Mouse (Mus musculus) liver, embryonic 16.5 days (tissue): ENCODE measurements around the gene Traf3ip3. TPM values are rescaled to one million over a fixed set of nuclear protein-coding genes. Genes with fewer than 3 reads are reported as not detected.

Experiments
- ATAC-seq: fragments of 200-750 bp; cut with Nextera tagmentation; 2 replicates; pipeline ENCODE4 v1.8.0; 2017; ENCODE audit warnings: low read depth, mild to moderate bottlenecking, moderate number of reproducible peaks, moderate library complexity
- H3K27ac ChIP-seq: fragments of 300-500 bp; sonication (generic); 2 replicates; pipeline ENCODE4 v1.5.1; 2014; ENCODE audit warnings: mild to moderate bottlenecking, low read length
- H3K27me3 ChIP-seq: fragments of 300-500 bp; sonication (generic); 2 replicates; pipeline ENCODE4 v1.6.1; 2014; ENCODE audit warnings: low read depth, low read length, mixed read lengths; ENCODE audit not compliant: control insufficient read depth, insufficient read depth
- H3K36me3 ChIP-seq: fragments of 300-500 bp; sonication (generic); 2 replicates; pipeline ENCODE4 v1.6.1; 2014; ENCODE audit warnings: mild to moderate bottlenecking; ENCODE audit not compliant: control insufficient read depth, insufficient read depth
- H3K4me1 ChIP-seq: fragments of 300-500 bp; sonication (generic); 2 replicates; pipeline ENCODE4 v1.6.1; 2014; ENCODE audit warnings: low read depth, low read length, mixed read lengths; ENCODE audit not compliant: control insufficient read depth
- H3K4me2 ChIP-seq: fragments of 300-500 bp; sonication (generic); 2 replicates; pipeline ENCODE4 v1.6.1; 2014; ENCODE audit warnings: low read depth, low read length, mixed read lengths
- H3K4me3 ChIP-seq: fragments of 300-500 bp; sonication (generic); 2 replicates; pipeline ENCODE4 v1.5.1; 2014; ENCODE audit warnings: low read depth, mild to moderate bottlenecking, low read length
- H3K9ac ChIP-seq: fragments of 300-500 bp; sonication (generic); 2 replicates; pipeline ENCODE4 v1.6.1; 2014; ENCODE audit warnings: low read depth, low read length
- H3K9me3 ChIP-seq: fragments of 300-500 bp; sonication (generic); replicated peaks from 2 replicates; pipeline ENCODE4 v1.6.1; 2016; ENCODE audit warnings: low read length; ENCODE audit not compliant: control insufficient read depth
- WGBS: fragments of 180-500 bp; shearing (Covaris S2); extraction: QIAGEN DNeasy Blood & Tissue Kit; methylation state at CpG from one replicate; pipeline ENCODE4 v1.1.7; 2014; ENCODE audit not compliant: insufficient replicate concordance; 5-methylcytosine and 5-hydroxymethylcytosine counted together
- polyA plus RNA-seq: library from polyadenylated mRNA; unstranded; fragments of >200 nt; fragmentation: Nextera tagmentation; extraction: Ambion mirVana; gene quantifications from 2 replicates; pipeline ENCODE4 v1.2.1, GENCODE M21; 2015

The Traf3ip3 gene
- polyA plus RNA-seq: 8.3 and 9.4 TPM in 2 replicates

DNA sequence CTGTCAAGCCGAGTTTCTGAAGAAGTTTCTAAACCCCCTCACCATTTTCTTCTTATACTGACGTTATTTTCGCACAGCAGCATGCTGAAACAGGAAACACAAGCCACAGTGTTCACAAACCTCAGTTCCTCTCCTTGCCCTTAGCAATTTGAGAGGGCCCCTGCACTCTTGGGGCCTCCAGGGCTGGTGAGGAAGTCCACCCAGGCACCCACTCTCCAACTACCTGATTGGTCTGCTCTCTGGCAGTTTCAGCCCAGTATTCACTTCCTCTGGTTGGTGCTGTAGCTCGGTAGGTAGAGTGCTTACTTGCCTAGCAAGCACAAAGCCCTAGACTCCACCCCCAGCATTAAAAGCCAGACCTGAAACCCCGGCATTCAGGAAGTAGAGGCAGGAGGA, at the start of gene Traf3ip3:
Gene Traf3ip3 (minus strand): TSS at position 321 of the 396 bp plus-strand sequence.
- H3K4me2 ChIP-seq: no peak within 1 kb of the TSS; the same call in 1 of the 2 replicates
- H3K27ac ChIP-seq: peak within 1 kb of the TSS; percentile 76
- no peaks in the 10 kb centered on the region for H3K9me3 ChIP-seq
- H3K9ac ChIP-seq: peak within 1 kb of the TSS; percentile 20; the same call in 1 of the 2 replicates
- no peaks in the 10 kb centered on the region for H3K27me3 ChIP-seq
- ATAC-seq: peak; percentile 75
- WGBS: 13% methylated on average over 5 of the region's 5 CpGs
- H3K36me3 ChIP-seq: no peaks in the 10 kb centered on the region
- no peaks in the 10 kb centered on the region for H3K4me1 ChIP-seq
- peak within 1 kb of the TSS; percentile 44 for H3K4me3 ChIP-seq

DNA sequence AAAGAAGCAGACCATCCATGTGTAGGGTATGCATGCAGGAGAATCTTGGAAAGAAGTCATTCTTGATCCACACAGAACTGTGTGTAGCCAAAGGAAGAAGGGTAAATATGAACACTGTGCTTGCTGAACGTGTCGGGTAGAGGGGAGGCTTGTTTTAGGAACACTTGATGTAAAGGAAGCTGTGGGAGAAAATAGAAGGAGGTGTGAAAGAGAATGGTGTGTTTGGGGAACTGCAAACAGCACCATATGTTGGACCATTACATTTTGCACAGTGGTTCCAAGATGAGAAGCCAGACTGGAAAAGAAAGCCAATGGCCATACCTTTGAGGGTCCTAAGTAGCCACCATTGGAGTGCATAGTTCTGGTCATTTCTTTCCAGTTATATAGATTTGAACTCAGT, 48.5 kb upstream of the Traf3ip3 start:
- 59% methylated on average over 2 of the region's 2 CpGs for WGBS
- Histone ChIP-seq H3K27me3 (no peaks in the 10 kb centered on the region), H3K36me3 (no peaks in the 10 kb centered on the region), H3K4me2 (no peak overlapping the region), H3K9me3 (no peaks in the 10 kb centered on the region), H3K9ac (no peak overlapping the region), H3K27ac (no peak overlapping the region), H3K4me3 (no peak overlapping the region), H3K4me1 (no peaks in the 10 kb centered on the region)
- no peak for ATAC-seq

DNA sequence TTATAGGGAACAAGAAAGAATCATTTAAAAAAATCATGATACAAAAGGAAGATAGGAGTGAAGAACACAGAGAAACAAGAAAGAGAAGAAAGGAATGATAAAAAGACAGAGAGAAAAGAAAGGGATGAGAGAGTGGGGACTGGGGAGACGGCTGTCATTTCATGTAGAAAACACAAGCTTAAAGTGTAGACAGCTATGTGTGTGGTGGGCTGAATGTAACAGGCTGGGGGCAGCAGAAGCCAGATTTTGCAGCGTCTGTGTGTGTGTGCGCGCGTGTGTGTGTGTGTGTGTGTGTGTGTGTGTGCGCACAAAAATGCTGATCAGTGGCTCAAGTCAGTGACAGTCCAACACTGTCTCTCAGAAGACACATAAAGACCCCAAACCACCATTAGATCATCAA, 42.7 kb upstream of the Traf3ip3 start:
- 85% methylated on average over 6 of the region's 6 CpGs for WGBS
- no peak overlapping the region for H3K9ac ChIP-seq
- H3K27me3 ChIP-seq: no peaks in the 10 kb centered on the region
- H3K27ac ChIP-seq: no peak overlapping the region
- H3K4me3 ChIP-seq: no peak overlapping the region
- no peak for ATAC-seq
- no peaks in the 10 kb centered on the region for H3K9me3 ChIP-seq
- no peaks in the 10 kb centered on the region for H3K4me1 ChIP-seq
- H3K36me3 ChIP-seq: no peaks in the 10 kb centered on the region
- no peak overlapping the region for H3K4me2 ChIP-seq

DNA sequence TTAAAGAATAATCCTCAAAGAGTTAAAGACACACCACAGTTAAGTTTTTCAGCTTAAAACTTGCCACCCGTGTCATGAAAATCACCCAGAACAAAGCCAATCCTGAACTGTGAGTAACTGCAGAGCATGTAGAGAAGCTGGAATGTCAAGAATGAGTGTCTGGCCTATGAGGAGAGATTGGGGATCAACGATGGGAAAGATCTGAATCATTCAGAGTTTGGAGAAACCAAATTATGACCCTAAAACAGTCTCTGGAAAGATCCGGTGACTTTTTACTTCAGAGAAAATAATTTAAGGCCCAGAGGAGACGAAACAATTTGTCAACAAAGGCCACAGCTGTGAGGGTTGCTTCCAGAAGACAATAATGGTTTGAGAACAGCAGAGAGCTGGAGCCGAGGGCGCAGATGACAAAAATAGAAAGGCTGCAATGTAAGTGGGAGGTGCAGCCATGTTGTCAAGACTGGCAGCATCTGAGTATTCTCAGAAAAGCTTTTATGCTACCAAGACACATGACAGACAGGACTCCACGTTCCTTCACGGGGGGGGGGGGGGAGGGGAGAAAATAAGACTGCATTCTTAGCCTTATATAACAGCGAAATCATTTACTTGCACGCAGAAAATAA, 42.2 kb upstream of the Traf3ip3 start:
- Histone ChIP-seq H3K27ac (no peak overlapping the region), H3K27me3 (no peaks in the 10 kb centered on the region), H3K9me3 (no peaks in the 10 kb centered on the region), H3K9ac (no peak overlapping the region), H3K4me2 (no peak overlapping the region), H3K4me1 (no peaks in the 10 kb centered on the region), H3K4me3 (no peak overlapping the region), H3K36me3 (no peaks in the 10 kb centered on the region)
- ATAC-seq: no peak
- 52% methylated on average over 10 of the region's 10 CpGs for WGBS

DNA sequence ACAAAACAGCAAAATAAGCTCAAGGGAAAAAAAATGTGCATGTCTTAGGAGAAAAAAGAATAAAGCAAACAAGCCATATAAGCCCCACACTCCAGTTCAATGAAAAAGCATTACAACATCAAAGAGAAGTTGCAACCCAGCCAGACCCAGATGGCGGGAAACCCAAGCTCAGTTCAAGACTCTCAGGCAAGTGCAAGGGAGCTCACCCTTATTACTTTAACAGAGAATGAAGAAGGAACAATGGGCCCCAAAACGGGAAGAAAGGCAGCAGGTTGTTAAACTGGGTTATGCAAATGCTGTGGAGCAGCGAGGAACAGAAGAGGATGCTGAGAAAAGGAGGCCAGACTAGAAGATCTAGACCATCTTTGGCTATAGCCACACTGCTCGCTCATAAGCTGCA, 41.4 kb upstream of the Traf3ip3 start:
- Histone ChIP-seq H3K4me2 (no peak overlapping the region), H3K36me3 (no peaks in the 10 kb centered on the region), H3K27me3 (no peaks in the 10 kb centered on the region), H3K9ac (no peak overlapping the region), H3K27ac (no peak overlapping the region), H3K4me3 (no peak overlapping the region), H3K9me3 (no peaks in the 10 kb centered on the region), H3K4me1 (no peaks in the 10 kb centered on the region)
- 30% methylated on average over 4 of the region's 4 CpGs for WGBS
- ATAC-seq: no peak; the same call in 1 of the 2 replicates

DNA sequence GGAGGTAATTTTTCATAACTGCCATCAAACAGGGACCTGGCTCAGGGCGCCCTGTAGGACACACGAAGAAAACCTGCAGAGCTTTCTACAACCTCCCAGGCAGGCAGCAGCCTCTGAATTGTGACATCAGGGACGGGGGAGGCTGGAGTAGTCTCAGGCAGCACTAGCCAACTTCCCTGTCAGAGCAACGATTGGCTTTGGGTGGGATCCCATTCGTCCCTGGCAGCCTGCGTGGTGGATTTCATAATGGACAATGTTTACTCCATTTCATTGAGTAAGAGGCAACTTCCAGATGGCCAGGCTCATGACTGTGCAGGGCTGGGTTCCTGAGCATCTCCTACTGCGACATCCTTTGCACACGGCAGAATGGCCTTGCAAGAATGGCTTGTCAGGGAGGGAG, 40.7 kb upstream of the Traf3ip3 start:
- Histone ChIP-seq H3K27ac (no peak overlapping the region), H3K27me3 (no peaks in the 10 kb centered on the region), H3K4me1 (no peaks in the 10 kb centered on the region), H3K4me3 (peak overlapping the region; percentile 4; the same call in 1 of the 2 replicates), H3K4me2 (no peak overlapping the region), H3K9ac (no peak overlapping the region), H3K36me3 (no peaks in the 10 kb centered on the region), H3K9me3 (no peaks in the 10 kb centered on the region)
- ATAC-seq: peak; percentile 89
- 43% methylated on average over 8 of the region's 8 CpGs for WGBS

DNA sequence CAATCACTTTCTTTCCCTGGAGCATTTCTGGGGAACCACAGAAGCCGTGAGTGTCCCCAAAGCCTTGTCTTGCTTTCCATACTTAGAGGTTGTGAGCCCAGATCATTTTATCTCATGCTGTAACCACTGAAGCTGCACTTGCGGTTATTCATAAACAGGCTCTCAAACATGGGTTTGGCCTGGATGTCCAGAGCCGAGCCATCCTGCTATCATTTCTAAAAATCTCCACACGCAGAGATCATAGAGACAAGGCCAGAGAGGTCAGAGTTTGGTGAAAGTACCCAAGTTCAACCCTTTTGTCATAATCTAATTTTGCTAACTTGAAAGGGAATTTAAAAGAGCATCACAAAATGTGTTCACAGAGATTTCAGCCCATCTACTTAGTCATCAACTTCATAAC, 39.9 kb upstream of the Traf3ip3 start:
- H3K27me3 ChIP-seq: no peaks in the 10 kb centered on the region
- 57% methylated on average over 4 of the region's 4 CpGs for WGBS
- no peak for ATAC-seq
- no peaks in the 10 kb centered on the region for H3K9me3 ChIP-seq
- 0 out of 2 replicates have a peak overlapping the region, but pooled peaks have one; percentile 3 for H3K4me2 ChIP-seq
- H3K4me3 ChIP-seq: no peak overlapping the region
- H3K9ac ChIP-seq: no peak overlapping the region
- H3K27ac ChIP-seq: no peak overlapping the region
- H3K36me3 ChIP-seq: no peaks in the 10 kb centered on the region
- no peaks in the 10 kb centered on the region for H3K4me1 ChIP-seq

DNA sequence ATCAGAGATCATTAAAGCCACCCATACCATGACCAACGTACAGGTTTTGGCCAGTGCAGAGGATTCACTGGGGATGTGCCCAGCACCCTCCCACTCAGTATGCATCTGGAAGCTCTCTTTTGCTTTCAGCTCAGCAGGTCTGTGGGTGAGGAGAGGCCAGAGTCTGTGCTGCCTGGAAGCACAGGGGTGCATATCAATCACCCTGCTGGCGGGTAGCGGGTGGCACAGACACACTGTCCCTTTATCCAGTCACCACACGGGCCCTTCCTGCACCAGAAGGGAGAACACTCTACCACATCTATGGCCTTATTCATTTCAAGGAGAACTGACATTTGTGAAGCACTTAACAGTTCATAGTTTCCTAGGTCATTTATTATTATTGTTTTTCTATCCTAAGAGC, 36.9 kb upstream of the Traf3ip3 start:
- H3K4me1 ChIP-seq: no peaks in the 10 kb centered on the region
- H3K27me3 ChIP-seq: no peaks in the 10 kb centered on the region
- no peak for ATAC-seq
- WGBS: 56% methylated on average over 4 of the region's 4 CpGs
- no peak overlapping the region for H3K4me2 ChIP-seq
- no peak overlapping the region for H3K9ac ChIP-seq
- no peak overlapping the region for H3K4me3 ChIP-seq
- no peak overlapping the region for H3K27ac ChIP-seq
- no peaks in the 10 kb centered on the region for H3K36me3 ChIP-seq
- H3K9me3 ChIP-seq: no peaks in the 10 kb centered on the region

DNA sequence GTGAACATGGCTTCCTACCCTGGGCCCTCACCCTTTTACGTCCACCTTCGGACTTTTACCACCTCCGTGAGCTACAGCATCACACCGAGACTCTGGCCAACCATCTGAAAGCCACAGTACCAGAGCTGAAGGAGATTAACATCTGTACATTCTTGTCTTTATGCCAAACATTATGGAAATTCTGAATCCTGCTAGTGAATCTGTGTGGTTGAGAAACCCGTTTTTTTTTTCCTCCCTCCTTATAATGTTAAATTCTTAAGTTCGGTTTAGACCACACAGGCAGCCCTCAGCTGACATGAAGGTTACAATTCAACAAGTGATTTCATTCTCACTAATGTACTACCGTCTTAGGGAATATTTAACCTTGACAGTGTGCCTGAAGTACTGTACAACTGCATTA, 33.4 kb upstream of the Traf3ip3 start:
- no peak overlapping the region for H3K9ac ChIP-seq

More for the DNA sequence above, 33.4 kb upstream of the Traf3ip3 start:
- H3K27ac ChIP-seq: no peak overlapping the region
- no peak overlapping the region for H3K4me3 ChIP-seq
- H3K4me2 ChIP-seq: no peak overlapping the region
- no peak for ATAC-seq
- WGBS: 70% methylated on average over 7 of the region's 7 CpGs
- H3K4me1 ChIP-seq: no peaks in the 10 kb centered on the region; the same call in 1 of the 2 replicates
- no peaks in the 10 kb centered on the region for H3K9me3 ChIP-seq
- no peaks in the 10 kb centered on the region for H3K27me3 ChIP-seq
- H3K36me3 ChIP-seq: no peaks in the 10 kb centered on the region
